Mouse (Mus musculus) cerebellum, adult 8-10 months (tissue): ENCODE measurements around the gene Aldh1a1.
"Not testable (repeated sequence)": the region's sequence is repeated elsewhere in the genome, so short reads cannot be mapped to it uniquely, and the experiment has no call there.

Experiments
- DNase-seq: peaks from one replicate; pipeline ENCODE4 v3.0.0; 2022

Gene Aldh1a1

DNA sequence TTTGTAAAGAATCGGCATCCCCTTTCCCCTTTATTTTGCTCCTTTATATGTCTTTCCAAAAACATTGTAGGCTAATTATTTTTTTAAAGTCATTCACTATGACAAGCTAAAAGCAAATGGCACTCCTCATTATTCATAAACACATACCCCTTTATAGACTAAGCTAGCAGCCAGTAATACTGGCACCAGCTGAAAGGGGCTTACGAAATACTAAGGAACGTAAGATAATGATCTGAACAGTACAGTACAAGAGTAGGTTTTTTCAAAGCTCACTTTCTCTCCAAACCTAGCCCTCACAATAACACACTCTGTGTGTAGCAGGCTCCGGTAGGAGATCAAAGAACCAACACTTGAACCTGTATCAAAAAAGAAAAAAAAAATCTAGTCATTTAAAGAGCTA is 64.7 kb downstream of the Aldh1a1 start:
- DNase-seq: no peak

DNA sequence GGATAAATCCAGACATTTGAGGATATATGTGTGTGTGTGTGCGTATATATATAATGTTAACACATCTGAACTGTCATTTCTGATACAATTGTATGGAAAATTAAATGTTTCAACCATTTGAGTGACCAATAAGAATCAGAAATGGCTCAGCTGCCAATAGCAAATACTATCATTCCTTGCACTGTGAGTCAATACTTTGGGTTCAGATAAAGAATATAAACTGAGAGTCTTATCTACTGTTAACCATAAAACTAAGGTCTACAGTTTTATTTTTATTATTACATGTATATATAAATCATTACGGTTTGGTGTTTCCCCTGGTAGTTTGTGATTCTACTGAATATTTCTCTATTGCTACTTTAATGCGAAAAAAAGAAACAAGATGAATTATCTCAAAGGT is 65.6 kb downstream of the Aldh1a1 start:
- DNase-seq: no peak

GRCm38 (mm10) chr19:20558544-20558943 is 66.0 kb downstream of the Aldh1a1 start:
- DNase-seq: no peak

- DNase-seq: no peak
Measured at GRCm38 (mm10) chr19:20558952-20559351, 66.4 kb downstream of the Aldh1a1 start.

GRCm38 (mm10) chr19:20559952-20560351 is 67.4 kb downstream of the Aldh1a1 start:
- no peak for DNase-seq

- DNase-seq: no peak
Measured at GRCm38 (mm10) chr19:20562396-20562795, 69.9 kb downstream of the Aldh1a1 start.

DNA sequence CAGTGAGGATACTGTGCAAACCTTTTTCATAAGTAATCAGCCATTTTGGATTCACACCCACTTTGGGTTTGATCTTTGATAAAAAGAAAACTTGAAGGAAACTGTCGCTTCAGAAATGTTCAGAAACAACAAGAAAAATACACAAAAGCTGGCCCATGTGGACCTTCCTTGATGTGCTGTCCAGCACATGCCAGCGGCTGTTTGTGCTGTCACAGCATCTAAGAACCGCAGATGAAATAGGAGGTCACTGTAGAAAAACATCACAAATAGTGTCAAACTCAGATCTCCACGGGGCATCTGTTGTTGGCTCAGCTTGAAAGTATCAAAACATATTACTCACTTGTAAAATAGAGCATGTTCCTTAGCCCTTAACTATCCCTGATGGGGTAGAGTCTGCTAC is 73.8 kb downstream of the Aldh1a1 start:
- DNase-seq: no peak

DNA sequence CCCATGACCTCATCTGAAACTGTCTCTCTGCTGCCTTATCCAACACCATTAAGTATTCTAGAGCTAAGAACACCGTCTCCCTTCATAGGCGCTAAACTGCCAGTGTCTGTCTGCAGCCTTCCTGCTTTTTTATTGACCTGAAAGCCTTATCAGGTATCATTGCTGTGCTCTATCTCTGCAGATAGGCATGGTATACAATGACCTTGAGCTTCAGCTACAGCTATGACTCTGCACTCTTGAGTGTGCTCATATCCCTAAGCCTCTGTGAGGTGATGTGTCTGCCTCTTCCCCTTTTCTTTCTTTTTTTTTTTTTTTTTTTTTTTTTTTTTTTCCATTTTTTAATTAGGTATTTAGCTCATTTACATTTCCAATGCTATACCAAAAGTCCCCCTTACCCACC is 74.5 kb downstream of the Aldh1a1 start:
- no peak for DNase-seq

DNA sequence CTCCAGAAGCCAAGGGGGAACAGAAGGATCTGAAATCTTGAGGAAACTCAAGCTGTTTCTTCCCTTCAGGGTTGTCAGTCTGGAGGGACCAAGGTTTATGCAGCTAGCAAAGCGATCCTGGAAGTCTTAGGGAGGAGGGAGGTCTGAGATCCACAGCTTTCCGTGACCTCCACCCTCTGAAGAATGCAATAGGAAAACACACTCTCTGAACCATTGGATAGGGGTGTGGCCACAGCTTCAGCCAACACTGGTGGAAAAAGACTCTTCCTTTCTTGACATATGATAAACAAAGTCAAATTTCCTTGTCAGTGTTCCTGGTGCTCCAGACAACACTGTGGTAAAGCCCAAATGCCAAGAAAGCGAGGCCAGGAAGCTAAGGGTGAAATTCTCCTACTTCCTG is 84.5 kb downstream of the Aldh1a1 start:
- DNase-seq: no peak

GRCm38 (mm10) chr19:20577429-20577828 is 84.9 kb downstream of the Aldh1a1 start:
- DNase-seq: no peak

GRCm38 (mm10) chr19:20599951-20600350 is 107.4 kb downstream of the Aldh1a1 start:
- DNase-seq: no peak

DNA sequence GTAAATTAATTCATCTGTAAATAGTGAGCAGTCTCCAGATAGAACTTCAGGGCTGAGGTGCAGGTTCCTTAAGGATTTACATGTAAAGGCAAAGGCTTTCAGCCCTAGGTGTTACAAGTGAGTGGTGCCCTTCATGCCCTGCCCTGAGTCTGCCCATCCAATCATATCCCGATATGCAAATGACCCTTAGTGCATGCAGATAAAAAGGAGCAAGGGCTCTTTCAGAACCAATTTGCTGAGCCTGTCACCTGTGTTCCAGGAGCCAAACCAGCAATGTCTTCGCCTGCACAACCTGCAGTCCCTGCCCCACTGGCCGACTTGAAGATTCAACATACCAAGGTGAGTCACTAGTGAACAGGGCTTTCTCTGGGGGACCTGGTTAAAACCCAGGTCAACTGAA is 109.2 kb downstream of the Aldh1a1 start:
- DNase-seq: no peak

GRCm38 (mm10) chr19:20603212-20603611 is 110.7 kb downstream of the Aldh1a1 start:
- DNase-seq: no peak

GRCm38 (mm10) chr19:20603866-20604265 is 111.4 kb downstream of the Aldh1a1 start:
- DNase-seq: no peak

GRCm38 (mm10) chr19:20614252-20614930 is 121.9 kb downstream of the Aldh1a1 start:
- no peak for DNase-seq

GRCm38 (mm10) chr19:20622434-20622833 is 129.9 kb downstream of the Aldh1a1 start:
- no peak for DNase-seq

DNA sequence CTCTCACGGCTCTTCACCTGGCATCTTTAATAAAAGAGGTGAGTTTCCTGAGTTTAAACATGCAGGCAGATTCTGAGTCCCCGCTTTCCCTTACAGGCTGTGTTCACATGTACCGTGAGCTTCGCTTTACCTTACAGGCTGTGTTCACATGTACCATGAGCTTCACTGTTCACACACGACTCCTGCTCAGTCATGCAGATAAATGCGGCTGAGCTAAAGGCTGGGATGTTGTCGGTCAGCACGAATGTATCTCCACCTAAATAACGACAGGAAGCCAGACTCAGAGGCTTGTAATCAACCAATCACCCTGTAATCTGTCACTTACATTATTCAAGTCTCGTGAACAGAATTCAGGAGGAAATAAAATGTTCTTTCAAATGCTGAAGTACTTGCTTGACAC is 130.9 kb downstream of the Aldh1a1 start:
- no peak for DNase-seq

- no peak for DNase-seq
Measured at GRCm38 (mm10) chr19:20631020-20631419, 138.5 kb downstream of the Aldh1a1 start.

- DNase-seq: no peak
Measured at GRCm38 (mm10) chr19:20633876-20634691, 141.6 kb downstream of the Aldh1a1 start.

GRCm38 (mm10) chr19:20644346-20644745 is 151.8 kb downstream of the Aldh1a1 start:
- no peak for DNase-seq

DNA sequence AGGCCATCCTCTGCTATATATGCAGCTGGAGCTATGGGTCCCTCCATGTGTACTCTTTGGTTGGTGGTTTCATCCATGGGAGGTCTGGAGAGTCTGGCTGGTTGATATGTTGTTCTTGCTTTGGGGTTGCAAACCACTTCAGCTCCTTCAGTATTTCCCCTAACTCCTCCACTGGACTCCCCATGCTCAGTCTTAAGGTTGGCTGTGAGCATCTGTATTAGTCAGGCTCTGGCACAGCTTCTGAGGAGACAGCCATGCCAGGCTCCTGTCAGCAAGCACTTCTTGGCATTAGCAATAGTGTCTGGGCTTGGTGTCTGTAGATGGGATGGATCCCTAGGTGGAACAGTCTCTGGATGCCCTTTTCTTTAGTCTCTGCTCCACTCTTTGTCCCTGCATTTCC is 155.0 kb downstream of the Aldh1a1 start:
- not testable (repeated sequence) for DNase-seq

DNA sequence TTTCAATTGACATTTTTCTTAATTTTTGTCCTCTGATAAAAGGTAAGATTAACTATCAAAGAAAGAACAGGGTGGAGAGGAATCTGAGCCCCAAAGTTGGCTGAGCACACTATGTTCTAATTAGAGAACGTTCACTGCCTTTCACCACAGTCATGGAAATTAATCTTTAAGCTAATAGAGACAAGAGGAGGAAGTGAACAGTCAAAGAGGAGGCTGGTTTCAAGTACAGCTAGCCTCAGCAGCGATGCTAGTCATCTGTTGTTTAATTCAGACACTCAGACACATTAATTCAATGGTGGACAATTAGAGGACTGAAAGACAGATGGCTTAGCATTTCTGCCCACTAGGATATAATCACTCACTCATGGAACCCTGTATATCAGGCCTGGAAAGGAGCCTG is 157.5 kb downstream of the Aldh1a1 start:
- DNase-seq: no peak

GRCm38 (mm10) chr19:20653082-20653676 is 160.7 kb downstream of the Aldh1a1 start:
- no peak for DNase-seq
